Mouse (Mus musculus) E14TG2a.4 (cell line): Measurements from ENCODE around the gene Gyg.

ENCODE experiments used
- CTCF ChIP-seq: conservative IDR thresholded peaks from 2 replicates; pipeline ENCODE4 v1.5.1; 2014; ENCODE audit warnings: low read length
- NANOG ChIP-seq: IDR thresholded peaks from 2 replicates; pipeline ENCODE4 v1.6.1; 2014; ENCODE audit warnings: borderline replicate concordance, low read length, mixed read lengths
- POU5F1 ChIP-seq: IDR thresholded peaks from 2 replicates; pipeline ENCODE4 v1.6.1; 2014; ENCODE audit warnings: low read length, borderline replicate concordance

DNA sequence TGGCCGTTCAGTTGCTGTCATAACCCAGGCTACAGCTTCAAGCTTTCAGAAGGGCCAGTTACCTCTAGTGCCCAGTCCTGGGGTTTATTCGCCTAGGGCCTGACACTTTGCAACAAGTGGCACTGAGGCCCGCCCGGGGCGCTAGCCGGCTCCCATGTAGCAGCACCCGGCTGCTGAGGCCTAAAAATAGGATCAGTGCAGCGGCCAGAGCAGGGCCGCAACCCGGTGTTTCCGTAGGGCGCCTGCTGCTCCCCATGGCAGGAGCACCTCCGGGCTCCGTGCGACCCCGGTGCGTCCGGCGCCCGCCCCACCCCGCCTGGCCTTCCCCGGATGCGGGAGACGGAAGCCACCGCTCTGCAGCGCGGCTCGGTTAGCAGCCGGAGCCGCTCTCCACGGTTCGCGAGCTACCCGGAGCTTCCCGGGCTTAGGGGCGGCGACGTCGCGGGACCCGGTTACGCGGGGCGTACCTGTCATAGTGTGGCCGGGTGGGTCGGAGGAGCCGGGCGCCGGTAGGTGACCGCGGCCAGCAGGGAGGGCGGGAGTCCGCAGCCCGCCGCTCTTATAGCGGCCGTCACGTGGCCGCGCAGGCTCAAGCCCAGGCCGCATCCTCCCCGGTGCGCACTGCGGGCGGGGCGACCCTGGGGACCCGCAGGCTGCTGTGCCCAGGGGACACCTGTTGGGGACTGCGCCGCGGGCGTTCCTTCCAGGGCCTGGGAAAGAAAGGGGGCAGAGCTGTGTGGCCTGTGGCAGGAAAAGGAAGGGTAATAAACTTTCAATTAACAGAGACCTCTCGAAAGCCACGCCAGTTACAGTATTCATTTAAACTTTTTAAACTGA lies at the start of gene Gyg:
- TF ChIP-seq CTCF: no peak
- TF ChIP-seq NANOG: no peak
- TF ChIP-seq POU5F1: no peak
